Mouse (Mus musculus) brown adipose tissue, adult 24 weeks (tissue): Measurements from ENCODE around the gene Foxf1. TPM values are rescaled to one million over a fixed set of nuclear protein-coding genes. Genes with fewer than 3 reads are reported as not detected.
A peak's percentile ranks its signal among the peaks of the same experiment; 100 is the strongest.

Source experiments
- H3K27ac ChIP-seq: fragments of 200-500 bp; replicated peaks from 2 replicates; pipeline ENCODE4 v1.5.1; 2012; ENCODE audit warnings: low read depth, mild to moderate bottlenecking, low read length
- H3K4me1 ChIP-seq: fragments of 200-500 bp; 2 replicates; pipeline ENCODE4 v1.6.1; 2012; ENCODE audit warnings: low read length, mixed read lengths; ENCODE audit not compliant: control insufficient read depth, insufficient read depth, insufficient read length
- H3K4me3 ChIP-seq: fragments of 200-500 bp; 2 replicates; pipeline ENCODE4 v1.5.1; 2012; ENCODE audit warnings: low read depth, mild to moderate bottlenecking, low read length, moderate library complexity; ENCODE audit not compliant: insufficient read depth
- polyA plus RNA-seq: library from polyadenylated mRNA; stranded (reverse); fragments of >200 nt; gene quantifications from 2 replicates; pipeline ENCODE4 v1.2.4, GENCODE M21; 2012; ENCODE audit not compliant: missing spikeins, insufficient read depth, insufficient read length

Foxf1 gene
- polyA plus RNA-seq, 1 experiment: not detected

- H3K27ac ChIP-seq: no peak overlapping the region
- no peaks in the 10 kb centered on the region for H3K4me1 ChIP-seq
- no peak overlapping the region for H3K4me3 ChIP-seq
Observed at GRCm38 (mm10) chr8:121117906-121118305, 33.7 kb downstream of the Foxf1 start.

DNA sequence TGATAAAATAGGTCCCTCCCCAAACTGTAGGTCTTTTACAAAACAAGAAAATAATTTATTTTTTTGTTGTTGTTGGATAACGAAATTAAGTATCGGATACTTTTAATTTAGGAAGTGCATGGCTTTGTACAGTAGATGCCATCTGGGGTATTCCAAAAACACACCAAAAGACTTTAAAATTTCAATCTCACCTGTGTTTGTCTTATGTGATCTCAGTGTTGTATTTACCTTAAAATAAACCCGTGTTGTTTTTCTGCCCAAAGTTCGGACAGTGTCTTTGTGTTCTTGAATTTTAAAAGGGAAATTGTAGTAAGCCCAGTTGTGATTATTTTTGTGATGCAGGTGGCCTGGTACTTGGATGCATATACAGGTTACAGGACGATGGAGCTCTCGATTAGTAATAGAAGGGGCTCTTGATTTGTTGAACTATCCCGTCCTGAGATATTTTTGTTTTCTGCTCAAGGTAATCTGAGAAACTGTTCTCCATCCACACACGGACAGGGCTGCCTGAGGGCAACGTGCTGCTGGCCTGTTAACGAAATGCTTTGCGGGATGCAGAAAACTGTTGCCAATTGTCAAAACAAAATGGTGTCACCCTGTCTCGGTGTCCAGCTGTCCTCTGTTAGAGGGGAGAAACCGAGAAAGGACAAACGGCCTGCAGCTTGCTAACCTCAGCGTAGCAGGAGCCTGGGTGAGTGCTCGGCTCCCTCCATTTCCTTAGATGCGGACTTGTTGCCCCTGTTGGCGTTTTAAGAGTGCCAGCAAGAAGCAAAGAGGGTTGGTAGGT, 34.6 kb downstream of the Foxf1 start:
- Histone ChIP-seq H3K4me3 (no peak overlapping the region), H3K27ac (no peak overlapping the region), H3K4me1 (no peaks in the 10 kb centered on the region)

GRCm38 (mm10) chr8:121119635-121120455, 35.7 kb downstream of the Foxf1 start:
- no peak overlapping the region for H3K27ac ChIP-seq
- no peak overlapping the region for H3K4me3 ChIP-seq

DNA sequence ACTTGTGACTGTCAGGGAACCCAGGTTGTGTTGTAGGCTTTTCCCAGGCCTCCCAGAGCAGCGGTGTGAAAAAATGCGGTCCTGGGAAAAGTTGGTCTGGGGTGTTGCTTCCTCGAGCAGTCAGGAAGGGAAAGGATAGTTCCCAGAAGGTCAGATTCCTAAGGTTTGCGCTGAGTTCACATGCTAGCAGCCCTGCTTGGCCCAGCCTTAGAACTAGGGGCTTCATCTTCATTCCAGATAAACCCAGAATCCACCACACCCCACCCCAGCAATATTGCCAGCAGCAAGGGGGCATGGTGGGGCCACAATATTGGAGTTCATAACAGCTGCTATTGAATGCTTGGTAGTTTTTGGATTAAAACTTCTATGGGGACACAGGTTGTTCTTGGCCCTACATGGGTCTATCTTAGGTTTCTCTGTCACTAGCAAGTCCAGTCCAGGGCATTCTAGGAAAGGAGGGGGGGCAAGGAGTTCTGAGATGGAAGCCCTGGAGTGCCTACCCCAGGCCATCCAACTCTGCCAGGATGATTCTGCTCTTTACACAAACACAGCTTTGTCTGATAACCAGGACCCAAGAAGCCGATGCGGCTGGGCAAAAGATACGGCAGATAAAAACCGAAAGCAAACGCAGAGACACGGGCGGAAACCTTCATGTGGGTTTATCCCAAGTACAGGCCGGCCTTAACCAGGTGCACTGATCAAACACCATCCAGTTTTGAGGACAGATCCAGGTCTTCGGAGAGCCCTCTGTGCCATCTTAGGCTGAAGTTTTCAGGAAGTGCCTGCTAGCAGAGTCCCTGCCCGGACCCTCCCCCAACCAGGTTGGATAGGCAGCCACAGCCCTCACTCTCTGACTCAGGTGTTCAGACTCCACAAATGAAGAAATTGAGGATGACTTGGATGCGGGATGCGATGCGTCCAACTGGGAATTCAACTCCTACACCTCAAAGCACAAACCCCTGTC, 36.6 kb downstream of the Foxf1 start:
- Histone ChIP-seq H3K4me1 (0 out of 2 replicates have a peak, but pooled peaks cover 4% of the 10 kb centered on the region), H3K27ac (no peak overlapping the region), H3K4me3 (no peak overlapping the region)

More at GRCm38 (mm10) chr8:121119635-121120455, 35.7 kb downstream of the Foxf1 start:
- H3K4me1 ChIP-seq: no peaks in the 10 kb centered on the region

GRCm38 (mm10) chr8:121121704-121122103, 37.5 kb downstream of the Foxf1 start:
- H3K27ac ChIP-seq: no peak overlapping the region
- H3K4me3 ChIP-seq: no peak overlapping the region
- 0 out of 2 replicates have a peak, but pooled peaks cover 4% of the 10 kb centered on the region for H3K4me1 ChIP-seq

GRCm38 (mm10) chr8:121122368-121122767, 38.2 kb downstream of the Foxf1 start:
- no peak overlapping the region for H3K4me3 ChIP-seq
- H3K4me1 ChIP-seq: 0 out of 2 replicates have a peak, but pooled peaks cover 4% of the 10 kb centered on the region
- no peak overlapping the region for H3K27ac ChIP-seq

GRCm38 (mm10) chr8:121123113-121123512, 38.9 kb downstream of the Foxf1 start:
- Histone ChIP-seq H3K27ac (no peak overlapping the region), H3K4me3 (no peak overlapping the region), H3K4me1 (peaks cover 4% of the 10 kb centered on the region; the same call in 1 of the 2 replicates)

DNA sequence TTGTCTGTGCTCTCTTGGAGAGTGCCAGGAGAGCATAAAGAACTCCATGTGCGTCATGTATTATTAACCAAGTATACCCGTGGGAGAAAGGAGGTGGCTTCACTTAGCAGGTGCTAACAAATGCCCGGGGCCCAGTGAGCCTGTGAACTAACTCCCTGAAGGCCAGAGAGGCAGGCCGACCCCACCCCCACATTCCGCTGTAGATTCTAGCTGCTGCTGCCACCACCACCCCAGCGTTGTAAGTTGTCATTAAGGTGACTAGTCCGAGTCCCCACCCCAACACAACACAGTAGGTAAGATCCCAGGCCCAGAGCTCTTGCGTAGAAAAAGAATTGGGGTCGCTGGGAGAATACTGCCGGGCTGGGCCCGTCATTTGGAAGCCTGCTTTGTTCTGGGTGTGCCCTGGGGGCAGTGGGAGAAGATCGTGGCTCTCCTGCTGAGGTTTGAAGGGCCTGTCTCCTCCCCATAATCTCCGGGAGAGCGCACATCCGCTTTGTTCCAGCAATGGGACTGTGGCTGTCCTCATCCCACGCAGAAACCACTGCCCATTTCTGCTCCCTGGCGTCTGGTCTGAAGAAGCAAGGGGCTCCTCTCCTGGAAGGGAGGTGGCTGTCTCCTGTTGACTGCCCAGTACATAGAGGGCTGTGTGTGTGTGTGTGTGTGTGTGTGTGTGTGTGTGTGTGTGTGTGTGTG, 40.5 kb downstream of the Foxf1 start:
- Histone ChIP-seq H3K4me3 (no peak overlapping the region), H3K27ac (no peak overlapping the region), H3K4me1 (peaks cover 4% of the 10 kb centered on the region; the same call in 1 of the 2 replicates)

- Histone ChIP-seq H3K4me1 (peaks cover 4% of the 10 kb centered on the region; the same call in 1 of the 2 replicates), H3K27ac (no peak overlapping the region), H3K4me3 (peak overlapping the region; percentile 43)
Observed at GRCm38 (mm10) chr8:121125311-121125876, 41.2 kb downstream of the Foxf1 start.

- H3K4me3 ChIP-seq: no peak overlapping the region; the same call in 1 of the 2 replicates
- H3K4me1 ChIP-seq: peaks cover 4% of the 10 kb centered on the region; the same call in 1 of the 2 replicates
- no peak overlapping the region for H3K27ac ChIP-seq
Observed at GRCm38 (mm10) chr8:121126191-121126590, 42.0 kb downstream of the Foxf1 start.

DNA sequence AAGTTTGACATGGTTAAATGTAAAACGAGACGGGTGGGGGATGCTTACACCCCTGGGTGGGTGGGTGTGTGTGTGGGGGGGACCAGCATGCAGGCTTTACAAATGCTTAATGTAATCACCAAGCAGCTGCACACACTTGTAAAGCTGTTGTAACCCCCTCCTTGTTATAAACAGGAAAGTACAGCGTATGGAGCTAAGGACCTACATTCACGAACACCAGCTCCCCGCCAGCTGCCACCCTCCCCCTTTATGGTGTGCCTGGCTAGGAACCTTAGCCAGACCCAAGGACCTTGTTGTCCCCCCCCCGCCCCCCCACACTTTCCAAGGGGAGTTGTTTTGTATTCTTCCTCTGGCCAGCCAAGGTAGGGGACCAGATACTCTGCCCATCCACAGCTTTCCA, 42.5 kb downstream of the Foxf1 start:
- Histone ChIP-seq H3K27ac (no peak overlapping the region), H3K4me3 (no peak overlapping the region), H3K4me1 (peaks cover 4% of the 10 kb centered on the region; the same call in 1 of the 2 replicates)

DNA sequence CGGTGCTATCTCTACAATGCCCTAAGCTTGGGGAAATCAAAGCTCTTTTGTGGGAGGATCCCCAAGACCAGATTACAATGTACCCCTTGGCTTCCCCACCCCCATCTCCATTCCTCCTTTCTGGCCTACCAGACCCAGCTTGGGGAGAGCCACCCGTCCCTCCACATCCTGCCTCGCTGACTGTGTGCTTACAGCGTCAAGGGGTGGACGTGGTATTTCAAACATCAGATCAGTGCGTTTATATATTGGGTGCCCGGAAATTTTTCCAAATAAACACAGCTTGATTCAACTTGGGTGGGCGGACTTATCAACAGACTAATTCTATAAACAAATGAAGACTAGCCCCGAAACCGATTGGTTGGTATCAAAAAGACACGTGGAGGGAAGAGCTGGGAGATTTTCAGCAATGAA, 43.1 kb downstream of the Foxf1 start:
- Histone ChIP-seq H3K27ac (no peak overlapping the region), H3K4me3 (no peak overlapping the region), H3K4me1 (peaks cover 4% of the 10 kb centered on the region; the same call in 1 of the 2 replicates)

DNA sequence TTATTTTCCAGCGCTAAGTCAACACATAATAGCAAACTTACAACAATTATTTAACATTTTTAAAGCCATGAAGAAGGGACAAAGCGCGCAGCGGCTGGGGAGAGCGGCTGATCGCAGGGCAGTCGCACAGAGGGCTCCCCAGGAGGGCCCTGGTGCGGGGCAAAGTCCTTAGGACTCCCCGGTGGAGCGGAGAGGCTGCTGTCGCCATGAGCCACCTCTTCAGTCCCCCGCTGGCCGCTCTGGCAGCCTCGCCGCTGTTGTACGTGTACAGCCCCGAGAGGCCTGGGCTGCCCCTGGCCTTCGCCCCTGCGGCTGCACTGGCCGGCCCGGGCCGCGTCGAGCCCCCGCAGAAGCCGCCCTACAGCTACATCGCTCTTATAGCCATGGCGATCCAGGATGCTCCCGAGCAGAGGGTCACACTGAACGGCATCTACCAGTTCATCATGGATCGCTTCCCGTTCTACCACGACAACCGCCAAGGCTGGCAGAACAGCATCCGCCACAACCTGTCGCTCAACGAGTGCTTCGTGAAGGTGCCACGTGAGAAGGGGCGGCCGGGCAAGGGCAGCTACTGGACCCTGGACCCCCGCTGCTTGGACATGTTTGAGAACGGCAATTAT, 43.7 kb downstream of the Foxf1 start, which contains the start of gene Foxl1:
Foxl1 (plus strand) TSS at position 185 of the 620 bp plus-strand sequence.
- Histone ChIP-seq H3K4me3 (peak within 1 kb of the TSS; percentile 30), H3K4me1 (peaks cover 4% of the 10 kb centered on the region; the same call in 1 of the 2 replicates), H3K27ac (no peak within 1 kb of the TSS)
